Mouse (Mus musculus) myocyte (in vitro differentiated cells): ENCODE measurements around the gene Hoxd11.

Experiments used
- E2F4 ChIP-seq: IDR thresholded peaks from one replicate; pipeline ENCODE4 v1.6.1; 2011; ENCODE audit warnings: mild to moderate bottlenecking, control low read depth, moderate library complexity; ENCODE audit not compliant: insufficient read depth
- POLR2A ChIP-seq: IDR thresholded peaks from one replicate; pipeline ENCODE4 v1.6.1; 2011; ENCODE audit warnings: low read depth, mild to moderate bottlenecking, control low read depth, moderate library complexity; ENCODE audit not compliant: insufficient read length
- REST ChIP-seq: IDR thresholded peaks from one replicate; pipeline ENCODE4 v1.6.1; 2011; ENCODE audit warnings: mild to moderate bottlenecking, control low read depth, moderate library complexity; ENCODE audit not compliant: insufficient read depth, insufficient read length

GRCm38 (mm10) chr2:74689574-74690337, 10.4 kb downstream of the Hoxd11 start:
- TF ChIP-seq REST, result no peak
- no peak for TF ChIP-seq POLR2A
- TF ChIP-seq E2F4, result no peak
